Mouse (Mus musculus) liver, embryonic 15.5 days (tissue): ENCODE data around the gene St7. TPM values are rescaled to one million over a fixed set of nuclear protein-coding genes. Genes with fewer than 3 reads are reported as not detected.

Experiments
- ATAC-seq: fragments of 200-750 bp; cut with Nextera tagmentation; 2 replicates; pipeline ENCODE4 v1.8.0; 2017; ENCODE audit warnings: moderate number of reproducible peaks, mild to moderate bottlenecking, moderate library complexity; ENCODE audit not compliant: insufficient read depth
- H3K27ac ChIP-seq: fragments of 300-500 bp; sonication (generic); replicated peaks from 2 replicates; pipeline ENCODE4 v1.5.1; 2015; ENCODE audit warnings: mild to moderate bottlenecking, inconsistent platforms
- H3K27me3 ChIP-seq: fragments of 300-500 bp; sonication (generic); 2 replicates; pipeline ENCODE4 v1.6.1; 2015; ENCODE audit warnings: mild to moderate bottlenecking, inconsistent platforms
- H3K36me3 ChIP-seq: fragments of 300-500 bp; sonication (generic); replicated peaks from 2 replicates; pipeline ENCODE4 v1.6.1; 2015; ENCODE audit warnings: moderate library complexity, mild to moderate bottlenecking, inconsistent platforms
- H3K4me1 ChIP-seq: fragments of 300-500 bp; sonication (generic); replicated peaks from 2 replicates; pipeline ENCODE4 v1.6.1; 2015; ENCODE audit warnings: inconsistent platforms
- H3K4me2 ChIP-seq: fragments of 300-500 bp; sonication (generic); 2 replicates; pipeline ENCODE4 v1.6.1; 2015; ENCODE audit warnings: moderate library complexity, mild to moderate bottlenecking, inconsistent platforms
- H3K4me3 ChIP-seq: fragments of 300-500 bp; sonication (generic); replicated peaks from 2 replicates; pipeline ENCODE4 v1.5.1; 2015; ENCODE audit warnings: mild to moderate bottlenecking, inconsistent platforms
- H3K9ac ChIP-seq: fragments of 300-500 bp; sonication (generic); 2 replicates; pipeline ENCODE4 v1.6.1; 2015; ENCODE audit warnings: moderate library complexity, mild to moderate bottlenecking, inconsistent platforms
- H3K9me3 ChIP-seq: fragments of 300-500 bp; sonication (generic); replicated peaks from 2 replicates; pipeline ENCODE4 v1.6.1; 2016; ENCODE audit warnings: inconsistent platforms
- WGBS: fragments of 180-500 bp; shearing (Covaris S2); methylation state at CpG from one replicate; pipeline ENCODE4 v1.1.7; 2015; ENCODE audit warnings: mixed read lengths; ENCODE audit not compliant: insufficient replicate concordance; 5-methylcytosine and 5-hydroxymethylcytosine counted together
- polyA plus RNA-seq: library from polyadenylated mRNA; unstranded; fragments of >200 nt; fragmentation: Nextera tagmentation; extraction: Ambion mirVana; gene quantifications from 2 replicates; pipeline ENCODE4 v1.2.1, GENCODE M21; 2015

The St7 gene
- polyA plus RNA-seq, 1 experiment from 2014 or later: 9.7 TPM

DNA sequence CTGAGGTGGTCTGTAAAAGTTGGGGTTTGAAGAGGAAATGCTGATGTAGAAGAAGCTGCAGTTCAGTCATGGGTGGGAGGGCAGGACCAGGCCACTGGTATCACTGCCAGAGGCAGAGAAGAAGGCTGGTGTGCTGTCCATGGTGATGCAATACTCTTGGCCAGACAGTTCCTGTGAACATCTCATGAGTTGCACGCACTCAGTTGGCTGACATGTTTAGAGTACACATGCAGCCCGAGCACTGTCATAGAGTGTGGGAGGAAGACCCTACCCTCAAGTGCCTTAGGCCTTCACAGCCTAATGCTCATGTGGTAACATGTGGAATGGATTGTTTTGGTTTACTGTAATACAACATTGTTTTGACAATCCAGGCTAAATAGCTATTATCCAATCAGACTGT, 238.5 kb downstream of the St7 start:
- Histone ChIP-seq H3K4me2 (no peak overlapping the region), H3K9me3 (no peaks in the 10 kb centered on the region), H3K27me3 (no peaks in the 10 kb centered on the region), H3K4me1 (no peaks in the 10 kb centered on the region), H3K9ac (no peak overlapping the region), H3K36me3 (peaks cover 8% of the 10 kb centered on the region; the same call in 1 of the 2 replicates), H3K27ac (no peak overlapping the region), H3K4me3 (no peak overlapping the region)
- WGBS: 70% methylated on average over 2 of the region's 2 CpGs
- ATAC-seq: no peak

DNA sequence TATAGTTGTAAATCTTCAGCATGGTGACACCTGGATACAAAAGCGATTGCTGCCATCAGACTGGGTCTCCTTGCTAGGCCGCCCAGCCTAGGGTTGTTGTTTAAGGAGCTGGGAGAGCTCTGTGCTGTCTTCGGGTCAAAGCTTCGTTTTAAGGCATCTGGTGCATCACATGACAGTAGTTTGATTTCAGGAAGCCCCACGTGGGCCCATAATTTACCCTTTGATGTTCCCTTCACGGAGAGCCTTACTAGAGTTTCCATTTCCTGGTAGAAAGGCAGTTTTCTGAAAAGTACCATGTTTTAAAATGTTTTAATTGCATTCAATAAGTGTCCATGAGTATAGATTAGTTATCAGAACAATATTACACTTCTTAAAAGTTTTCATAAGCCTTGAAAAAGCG, 239.1 kb downstream of the St7 start:
- peaks cover 8% of the 10 kb centered on the region; the same call in 1 of the 2 replicates for H3K36me3 ChIP-seq
- H3K4me3 ChIP-seq: no peak overlapping the region
- H3K9me3 ChIP-seq: no peaks in the 10 kb centered on the region
- H3K27ac ChIP-seq: no peak overlapping the region
- no peak overlapping the region for H3K9ac ChIP-seq
- no peaks in the 10 kb centered on the region for H3K27me3 ChIP-seq
- H3K4me2 ChIP-seq: no peak overlapping the region
- no peak for ATAC-seq
- WGBS: 69% methylated on average over 7 of the region's 7 CpGs
- H3K4me1 ChIP-seq: no peaks in the 10 kb centered on the region

- 70% methylated on average over 8 of the region's 8 CpGs for WGBS
- Histone ChIP-seq H3K9ac (no peak overlapping the region), H3K9me3 (no peaks in the 10 kb centered on the region), H3K27me3 (no peaks in the 10 kb centered on the region), H3K27ac (no peak overlapping the region), H3K36me3 (peaks cover 8% of the 10 kb centered on the region; the same call in 1 of the 2 replicates), H3K4me1 (no peaks in the 10 kb centered on the region), H3K4me3 (no peak overlapping the region), H3K4me2 (no peak overlapping the region)
- ATAC-seq: no peak
Observed at GRCm38 (mm10) chr6:17932806-17933205, 240.1 kb downstream of the St7 start.

DNA sequence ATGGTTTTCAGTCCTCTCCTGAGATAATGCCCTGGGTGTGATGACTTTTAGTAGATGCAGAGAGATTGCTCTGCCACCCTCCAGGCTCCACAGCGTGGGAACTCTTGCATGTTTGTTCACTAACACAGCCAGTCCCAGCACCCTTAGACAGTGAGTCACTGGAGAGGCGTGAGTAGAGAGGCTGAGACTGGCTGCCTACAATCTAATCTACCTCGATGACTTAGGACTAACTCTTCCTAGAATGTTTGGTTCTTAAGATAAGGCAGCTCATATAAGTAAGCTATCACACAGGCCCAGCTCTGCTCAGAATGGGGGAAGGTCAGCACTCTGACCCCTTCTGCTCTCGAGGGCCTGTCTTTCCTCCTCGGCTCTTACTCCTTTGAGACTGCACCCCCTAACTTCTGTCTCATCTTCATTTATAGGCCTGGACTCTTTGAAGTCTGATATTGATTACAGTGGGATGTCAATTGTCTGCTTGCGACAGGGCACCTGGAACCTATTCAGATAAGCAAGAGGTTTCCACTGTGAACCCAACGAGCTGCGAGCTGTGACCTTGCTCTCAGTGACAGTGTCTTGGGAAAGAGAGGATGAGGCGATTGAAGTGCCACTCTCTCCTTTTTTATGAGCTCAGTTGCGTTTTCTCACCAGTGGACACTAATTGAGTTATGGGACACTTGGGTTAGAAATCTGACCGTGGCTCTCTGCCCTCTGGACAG, 246.1 kb downstream of the St7 start:
- Histone ChIP-seq H3K9ac (no peak overlapping the region), H3K27me3 (no peaks in the 10 kb centered on the region), H3K4me3 (no peak overlapping the region), H3K4me1 (peaks cover 7% of the 10 kb centered on the region; the same call in 1 of the 2 replicates), H3K27ac (no peak overlapping the region), H3K4me2 (no peak overlapping the region), H3K9me3 (no peaks in the 10 kb centered on the region), H3K36me3 (peaks cover 8% of the 10 kb centered on the region; the same call in 1 of the 2 replicates)
- 41% methylated on average over 11 of the region's 11 CpGs for WGBS
- peak; percentile 60 for ATAC-seq

DNA sequence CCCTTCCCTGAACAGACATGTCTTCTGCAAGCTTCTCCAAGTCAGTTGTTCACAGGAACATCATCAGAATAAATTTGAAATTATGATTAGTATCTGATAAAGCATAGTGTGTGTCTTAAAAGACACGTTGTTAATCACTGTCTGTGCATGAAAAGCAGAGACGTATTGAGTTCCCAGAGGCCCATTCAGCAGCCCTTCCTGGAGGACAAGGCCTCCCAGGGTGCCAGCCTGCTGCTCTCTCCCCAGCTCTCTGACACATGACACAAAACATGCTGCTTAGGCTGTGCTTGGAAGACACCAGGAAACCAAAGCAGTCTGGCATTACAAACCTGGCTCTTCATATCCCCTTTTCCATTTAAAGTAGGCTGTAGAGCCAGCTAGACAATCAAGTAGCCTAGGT, 249.2 kb downstream of the St7 start:
- no peaks in the 10 kb centered on the region for H3K36me3 ChIP-seq
- no peak overlapping the region for H3K4me3 ChIP-seq
- H3K27ac ChIP-seq: no peak overlapping the region
- H3K27me3 ChIP-seq: no peaks in the 10 kb centered on the region
- peaks cover 7% of the 10 kb centered on the region; the same call in 1 of the 2 replicates for H3K4me1 ChIP-seq
- H3K9ac ChIP-seq: no peak overlapping the region
- no peak for ATAC-seq
- 60% methylated on average over 2 of the region's 2 CpGs for WGBS
- H3K4me2 ChIP-seq: no peak overlapping the region
- H3K9me3 ChIP-seq: no peaks in the 10 kb centered on the region

DNA sequence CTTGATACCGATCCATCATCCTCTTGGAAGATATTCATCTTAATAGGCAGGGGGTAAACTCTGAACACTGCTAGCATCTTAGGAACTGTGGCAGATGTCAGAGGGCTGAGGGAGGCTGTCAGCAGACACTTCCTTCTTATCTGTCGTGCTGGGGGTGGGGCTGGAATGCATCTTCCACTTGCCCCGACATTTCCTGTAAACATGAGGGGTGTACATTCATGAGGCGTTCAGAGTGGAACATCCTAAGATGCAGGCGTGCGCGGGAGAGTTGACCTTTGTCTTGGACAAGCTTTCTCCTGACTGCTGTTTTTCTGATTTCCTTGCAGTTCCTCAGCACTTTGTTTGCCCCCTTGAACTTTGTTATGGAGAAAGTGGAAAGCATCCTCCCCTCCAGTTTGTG, 249.6 kb downstream of the St7 start:
- no peak for ATAC-seq
- peaks cover 7% of the 10 kb centered on the region; the same call in 1 of the 2 replicates for H3K4me1 ChIP-seq
- no peak overlapping the region for H3K9ac ChIP-seq
- 40% methylated on average over 7 of the region's 7 CpGs for WGBS
- no peaks in the 10 kb centered on the region for H3K9me3 ChIP-seq
- H3K4me2 ChIP-seq: no peak overlapping the region
- no peak overlapping the region for H3K27ac ChIP-seq
- no peak overlapping the region for H3K4me3 ChIP-seq
- H3K36me3 ChIP-seq: no peaks in the 10 kb centered on the region
- no peaks in the 10 kb centered on the region for H3K27me3 ChIP-seq

- Histone ChIP-seq H3K9me3 (no peaks in the 10 kb centered on the region), H3K9ac (no peak overlapping the region), H3K4me1 (no peaks in the 10 kb centered on the region; the same call in 1 of the 2 replicates), H3K27me3 (no peaks in the 10 kb centered on the region), H3K4me3 (no peak overlapping the region), H3K4me2 (no peak overlapping the region), H3K27ac (no peak overlapping the region), H3K36me3 (no peaks in the 10 kb centered on the region)
- no peak for ATAC-seq
- WGBS: 64% methylated on average over 9 of the region's 9 CpGs
Observed at GRCm38 (mm10) chr6:17943877-17944617, 251.3 kb downstream of the St7 start.

GRCm38 (mm10) chr6:17946456-17946855, 253.7 kb downstream of the St7 start:
- ATAC-seq: no peak
- Histone ChIP-seq H3K4me3 (no peak overlapping the region), H3K36me3 (no peaks in the 10 kb centered on the region), H3K4me2 (no peak overlapping the region), H3K9ac (no peak overlapping the region), H3K27me3 (no peaks in the 10 kb centered on the region), H3K9me3 (no peaks in the 10 kb centered on the region), H3K27ac (no peak overlapping the region), H3K4me1 (no peaks in the 10 kb centered on the region; the same call in 1 of the 2 replicates)
- WGBS: 36% methylated on average over 5 of the region's 5 CpGs

- no peak for ATAC-seq
- Histone ChIP-seq H3K27me3 (no peaks in the 10 kb centered on the region), H3K4me3 (no peak overlapping the region), H3K4me1 (no peaks in the 10 kb centered on the region; the same call in 1 of the 2 replicates), H3K9me3 (no peaks in the 10 kb centered on the region), H3K4me2 (no peak overlapping the region), H3K36me3 (no peaks in the 10 kb centered on the region), H3K27ac (no peak overlapping the region), H3K9ac (no peak overlapping the region)
- 13% methylated on average over 11 of the region's 11 CpGs for WGBS
Observed at GRCm38 (mm10) chr6:17947130-17947831, 254.5 kb downstream of the St7 start.

GRCm38 (mm10) chr6:17949103-17949502, 256.4 kb downstream of the St7 start:
- no peak overlapping the region for H3K9ac ChIP-seq
- no peaks in the 10 kb centered on the region for H3K27me3 ChIP-seq
- no peak for ATAC-seq
- H3K9me3 ChIP-seq: no peaks in the 10 kb centered on the region
- H3K4me2 ChIP-seq: no peak overlapping the region
- no peak overlapping the region for H3K27ac ChIP-seq
- no peak overlapping the region for H3K4me3 ChIP-seq
- no peaks in the 10 kb centered on the region; the same call in 1 of the 2 replicates for H3K4me1 ChIP-seq
- 65% methylated on average over 5 of the region's 5 CpGs for WGBS
- H3K36me3 ChIP-seq: no peaks in the 10 kb centered on the region

DNA sequence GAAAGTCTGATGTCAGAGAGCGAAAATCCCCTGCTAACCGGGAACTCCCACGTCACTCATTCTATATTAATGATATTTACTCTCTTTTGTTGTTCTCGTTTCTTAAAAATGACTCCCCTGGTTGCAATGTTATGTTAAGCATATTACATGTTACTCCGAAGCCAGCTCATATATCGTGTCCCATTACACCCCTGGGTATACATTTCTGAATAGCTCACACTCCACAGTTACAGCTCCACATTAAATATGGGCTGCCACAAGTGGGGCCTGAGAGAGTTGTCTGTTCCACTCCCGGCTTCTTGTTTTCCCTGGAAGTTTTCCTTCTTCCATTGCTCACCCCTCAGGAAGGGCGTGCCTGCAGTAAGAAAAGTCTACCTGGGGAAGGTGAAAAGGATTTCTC, 259.0 kb downstream of the St7 start:
- no peaks in the 10 kb centered on the region for H3K9me3 ChIP-seq
- H3K4me1 ChIP-seq: no peaks in the 10 kb centered on the region; the same call in 1 of the 2 replicates
- WGBS: 65% methylated on average over 8 of the region's 8 CpGs
- no peak overlapping the region for H3K27ac ChIP-seq
- H3K4me3 ChIP-seq: no peak overlapping the region
- H3K4me2 ChIP-seq: no peak overlapping the region
- no peak overlapping the region for H3K9ac ChIP-seq
- no peaks in the 10 kb centered on the region for H3K27me3 ChIP-seq
- no peak for ATAC-seq
- no peaks in the 10 kb centered on the region for H3K36me3 ChIP-seq
